Mouse (Mus musculus): ENCODE results near the gene Ptpn6.

GRCm38 (mm10) chr6:124693243-124693981 lies 45.1 kb downstream of the Ptpn6 start:
- TF ChIP-seq CTCF (IDR thresholded peaks at IDR 0.05; ENCODE audit: insufficient read depth, low read length) (no peak), POLR2A (IDR thresholded peaks at IDR 0.05; ENCODE audit: borderline replicate concordance, extremely low read depth, low read depth, low read length) (no peak)
